ENCODE assay signal across 9 mouse cellular contexts in the genomic region with DNA sequence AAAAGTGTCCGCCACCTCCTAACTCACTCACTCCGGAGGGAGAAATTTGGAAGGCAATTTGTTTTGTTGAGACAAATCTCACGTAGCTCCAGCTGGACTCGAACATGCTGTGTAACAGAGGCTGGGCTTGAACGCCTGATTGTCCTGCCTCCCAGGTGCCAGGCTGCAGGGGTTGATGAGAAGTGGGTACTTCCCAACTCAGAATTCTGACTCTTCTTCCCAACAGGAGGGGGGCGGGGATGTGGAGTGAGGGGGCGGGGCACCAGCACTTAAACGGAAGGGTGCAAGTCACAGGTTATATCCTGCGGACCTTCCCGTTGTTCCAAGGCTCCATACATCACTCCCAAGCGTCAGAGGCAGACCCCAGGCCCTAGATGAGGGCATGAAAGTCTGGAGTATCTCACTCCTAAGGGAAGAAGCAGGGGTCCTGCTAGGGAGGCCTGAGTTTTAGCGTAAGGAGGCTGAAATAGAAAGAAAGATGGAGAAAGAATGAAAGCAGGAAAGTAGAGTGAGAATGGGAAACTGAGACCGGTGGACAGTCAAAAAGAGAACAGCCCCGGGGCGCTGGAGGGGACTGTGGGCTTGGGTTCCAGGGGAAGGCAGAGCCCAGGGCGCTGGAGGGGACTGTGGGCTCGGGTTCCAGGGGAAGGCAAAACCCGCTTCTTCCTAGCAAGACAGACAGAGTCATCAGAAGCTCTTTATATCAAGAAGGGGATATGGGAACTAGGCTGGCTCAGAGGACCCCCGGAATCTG. TPM values are rescaled to one million over a fixed set of nuclear protein-coding genes. Genes with fewer than 3 reads are reported as not detected.
A peak's percentile ranks its signal among the peaks of the same experiment; 100 is the strongest.
DNase-seq lines count a peak whose midpoint lies in the region; ATAC-seq and TF ChIP-seq lines count a peak whose summit lies in the region.
"Had no signal": no experiment of that assay in that cellular context is flagged by ENCODE, and none has a peak within 500 bp of the region (broad histone marks: within the 10 kb centered on the region; RNA-seq: fewer than 3 reads in every experiment).

No protein-coding gene starts in this region.

- no peaks in the 10 kb centered on the region for H3K9me3 ChIP-seq in kidney, embryonic 14.5 days (ENCODE audit: control insufficient read depth, low read length)
- H3K9me3 ChIP-seq in hindbrain, embryonic 12.5 days (replicated peaks) = no peaks in the 10 kb centered on the region
- no peaks in the 10 kb centered on the region for H3K9me3 ChIP-seq in midbrain, embryonic 11.5 days (ENCODE audit: control insufficient read depth, low read length)

- DNase-seq in kidney, postnatal 36 days = no peak
- no peak for DNase-seq in midbrain, embryonic 11.5 days (ENCODE audit: low spot score, missing footprints)
- DNase-seq in layer of hippocampus, postnatal 14 days (ENCODE audit: low spot score in 2 of 2) = no peak
- DNase-seq in cerebellum, postnatal 25 days = no peak

- no peak for TF ChIP-seq CTCF in bone marrow, adult 2 months (IDR thresholded peaks at IDR 0.05; ENCODE audit: control insufficient read depth, insufficient read depth, low read length)

- H3K4me2 ChIP-seq in kidney, embryonic 14.5 days (replicated peaks; ENCODE audit: low read depth, low read length) = peak overlapping the region; percentile 87
- H3K4me2 ChIP-seq in hindbrain, embryonic 12.5 days (replicated peaks) = peak overlapping the region; percentile 79
- peak overlapping the region; percentile 62 for H3K4me2 ChIP-seq in midbrain, embryonic 11.5 days

- peak overlapping the region; percentile 47 for H3K4me3 ChIP-seq in kidney, embryonic 14.5 days (ENCODE audit: low read length)
- H3K4me3 ChIP-seq in bone marrow, adult 2 months (replicated peaks; ENCODE audit: control insufficient read depth, low read depth, low read length) = peak overlapping the region; percentile 40
- peak overlapping the region; percentile 45 for H3K4me3 ChIP-seq in hindbrain, embryonic 12.5 days
- peak overlapping the region; percentile 36 for H3K4me3 ChIP-seq in midbrain, embryonic 11.5 days (ENCODE audit: low read depth, low read length)

- no peak for TF ChIP-seq POLR2A in bone marrow, adult 2 months (IDR thresholded peaks at IDR 0.05; ENCODE audit: borderline replicate concordance, control insufficient read depth, low read depth, low read length)

- H3K27ac ChIP-seq in kidney, embryonic 14.5 days (ENCODE audit: low read depth, low read length) = no peak overlapping the region
- no peak overlapping the region; the same call in 1 of the 2 replicates for H3K27ac ChIP-seq in bone marrow, adult 2 months (ENCODE audit: control insufficient read depth, insufficient read depth, low read depth, low read length, poor library complexity)
- no peak overlapping the region for H3K27ac ChIP-seq in hindbrain, embryonic 12.5 days
- no peak overlapping the region for H3K27ac ChIP-seq in midbrain, embryonic 11.5 days (ENCODE audit: low read depth, low read length)

- H3K9ac ChIP-seq in kidney, embryonic 14.5 days (ENCODE audit: low read depth, low read length) = 0 out of 2 replicates have a peak overlapping the region, but pooled peaks have one; percentile 48
- peak overlapping the region; percentile 56; the same call in 1 of the 2 replicates for H3K9ac ChIP-seq in hindbrain, embryonic 12.5 days
- H3K9ac ChIP-seq in midbrain, embryonic 11.5 days (ENCODE audit: low read length) = peak overlapping the region; percentile 55; the same call in 1 of the 2 replicates

- ATAC-seq in kidney, embryonic 14.5 days (ENCODE audit: low FRiP score, low TSS enrichment) = no peak
- ATAC-seq in hindbrain, embryonic 12.5 days (ENCODE audit: low FRiP score) = no peak
- no peak for ATAC-seq in midbrain, embryonic 11.5 days (ENCODE audit: low FRiP score)
- ATAC-seq in inflammation-experienced regulatory T-cells, adult 6 months = no peak
- ATAC-seq: Patski had no signal

- 14% methylated on average over 19 of the region's 19 CpGs for WGBS in kidney, embryonic 14.5 days
- 39% methylated on average over 19 of the region's 19 CpGs for WGBS in bone marrow, adult 2 months
- WGBS in hindbrain, embryonic 12.5 days = 10% methylated on average over 19 of the region's 19 CpGs
- WGBS in midbrain, embryonic 11.5 days = 11% methylated on average over 19 of the region's 19 CpGs

- H3K27me3 ChIP-seq in kidney, embryonic 14.5 days (ENCODE audit: control insufficient read depth, insufficient read depth, low read length) = no peaks in the 10 kb centered on the region
- peaks cover 53% of the 10 kb centered on the region for H3K27me3 ChIP-seq in hindbrain, embryonic 12.5 days
- peaks cover 5% of the 10 kb centered on the region for H3K27me3 ChIP-seq in midbrain, embryonic 11.5 days (ENCODE audit: control insufficient read depth, insufficient read depth, low read length)

- H3K4me1 ChIP-seq in kidney, embryonic 14.5 days (ENCODE audit: control insufficient read depth, insufficient read depth, low read length) = no peaks in the 10 kb centered on the region; the same call in 1 of the 2 replicates
- H3K4me1 ChIP-seq in bone marrow, adult 2 months (ENCODE audit: control insufficient read depth, insufficient read depth, low read length) = no peaks in the 10 kb centered on the region
- peaks cover 30% of the 10 kb centered on the region for H3K4me1 ChIP-seq in hindbrain, embryonic 12.5 days
- peaks cover 6% of the 10 kb centered on the region; the same call in 1 of the 2 replicates for H3K4me1 ChIP-seq in midbrain, embryonic 11.5 days (ENCODE audit: control insufficient read depth, insufficient read depth, low read length)

- H3K36me3 ChIP-seq in kidney, embryonic 14.5 days (ENCODE audit: control insufficient read depth, insufficient read depth, low read length) = no peaks in the 10 kb centered on the region
- H3K36me3 ChIP-seq in hindbrain, embryonic 12.5 days = no peaks in the 10 kb centered on the region
- H3K36me3 ChIP-seq in midbrain, embryonic 11.5 days (ENCODE audit: control insufficient read depth, insufficient read depth, low read length) = no peaks in the 10 kb centered on the region

RNA-seq across cellular contexts. Expression of gene Tbx21, which starts 12.5 kb away (rescaled TPM):
- polyA plus RNA-seq in kidney, embryonic 14.5 days (2014; fragmentation: Nextera tagmentation; extraction: Ambion mirVana) = 0.07 TPM in 1 of 2 replicates, not detected in the other
- 0.77 and 2.2 TPM in 2 replicates for polyA plus RNA-seq in bone marrow, adult 2 months (2011; ENCODE audit: insufficient read depth, insufficient read length, low replicate concordance, missing spikeins)
- 0.10 TPM in 1 of 2 replicates, not detected in the other for polyA plus RNA-seq in hindbrain, embryonic 12.5 days (2016; fragmentation: Nextera tagmentation; extraction: Ambion mirVana)
- polyA plus RNA-seq in midbrain, embryonic 11.5 days (2014; fragmentation: Nextera tagmentation; extraction: Ambion mirVana) = 0.12 and 0.14 TPM in 2 replicates
- polyA plus RNA-seq in inflammation-experienced regulatory T-cells, adult 6 months (2017; shearing (Covaris generic)) = 10 to 100 TPM in 1 of 3 experiments, 1 to 10 TPM in 2; 3.4 to 20.9 (median 3.6) TPM
- total RNA-seq in layer of hippocampus, postnatal 14 days (2021) = under 1 TPM in 1 of 2 experiments, not detected in 1; 0.19 TPM
- polyA plus RNA-seq: Patski had no signal

RNA-seq across cellular contexts. Expression of gene Tbkbp1, which starts 23.6 kb away (rescaled TPM):
- polyA plus RNA-seq in kidney, embryonic 14.5 days (2014; fragmentation: Nextera tagmentation; extraction: Ambion mirVana) = 6.0 and 6.8 TPM in 2 replicates
- polyA plus RNA-seq in bone marrow, adult 2 months (2011; ENCODE audit: insufficient read depth, insufficient read length, low replicate concordance, missing spikeins) = 6.3 and 16.6 TPM in 2 replicates
- 10.1 and 10.5 TPM in 2 replicates for polyA plus RNA-seq in hindbrain, embryonic 12.5 days (2016; fragmentation: Nextera tagmentation; extraction: Ambion mirVana)
- 2.8 and 3.6 TPM in 2 replicates for polyA plus RNA-seq in midbrain, embryonic 11.5 days (2014; fragmentation: Nextera tagmentation; extraction: Ambion mirVana)
- polyA plus RNA-seq in inflammation-experienced regulatory T-cells, adult 6 months (2017; shearing (Covaris generic)) = under 1 TPM in 2 of 3 experiments, not detected in 1; 0.21 to 0.44 TPM
- total RNA-seq in layer of hippocampus, postnatal 14 days (2021) = 10 to 100 TPM; 60.9 to 68.4 TPM
